Mouse (Mus musculus) lung, postnatal 14 days (tissue): ENCODE measurements around the gene Strn4.

Experiments used
- DNase-seq: peaks from one replicate; pipeline ENCODE4 v3.0.0; 2021

Gene Strn4

GRCm38 (mm10) chr7:16843441-16844171 is 27.9 kb downstream of the Strn4 start:
- DNase-seq: peak; percentile 41

GRCm38 (mm10) chr7:16844696-16845071 is 29.0 kb downstream of the Strn4 start:
- DNase-seq: no peak

- peak; percentile 59 for DNase-seq
These were observed 29.6 kb downstream of the Strn4 start for GRCm38 (mm10) chr7:16845072-16845819.

DNA sequence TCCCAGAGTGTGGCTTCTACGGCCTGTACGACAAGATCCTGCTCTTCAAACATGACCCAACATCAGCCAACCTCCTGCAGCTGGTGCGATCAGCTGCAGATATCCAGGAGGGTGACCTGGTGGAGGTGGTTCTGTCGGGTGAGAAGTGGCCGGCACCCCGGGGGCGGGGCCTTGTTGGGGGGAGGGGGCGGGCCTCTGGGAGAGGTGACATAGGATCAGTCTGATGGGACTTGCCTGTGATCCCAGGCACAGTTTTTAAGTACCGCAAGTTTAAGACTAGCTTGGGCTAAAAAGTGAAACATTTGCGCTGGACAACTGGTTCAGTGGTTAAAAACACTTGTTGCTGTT is 30.1 kb downstream of the Strn4 start:
- no peak for DNase-seq

DNA sequence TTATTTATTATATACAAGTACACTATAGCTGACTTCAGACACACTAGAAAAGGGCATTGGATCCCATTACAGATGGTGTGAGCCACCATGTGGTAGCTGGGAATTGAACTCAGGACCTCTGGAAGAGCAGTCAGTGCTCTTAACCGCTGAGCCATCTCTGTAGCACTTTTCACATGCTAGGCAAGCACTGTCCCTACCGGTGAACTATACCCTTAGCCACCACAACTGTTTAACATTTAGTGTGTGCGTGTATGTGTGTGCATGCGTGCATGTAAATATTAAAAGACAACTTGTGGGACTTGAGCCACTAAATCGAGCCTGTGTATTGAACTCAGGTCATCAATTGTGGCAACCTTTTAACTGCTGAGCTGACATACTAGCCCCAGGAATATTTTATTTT is 31.1 kb downstream of the Strn4 start:
- no peak for DNase-seq

GRCm38 (mm10) chr7:16847507-16847906 is 31.8 kb downstream of the Strn4 start:
- DNase-seq: no peak

GRCm38 (mm10) chr7:16848579-16848978 is 32.9 kb downstream of the Strn4 start:
- peak; percentile 65 for DNase-seq

DNA sequence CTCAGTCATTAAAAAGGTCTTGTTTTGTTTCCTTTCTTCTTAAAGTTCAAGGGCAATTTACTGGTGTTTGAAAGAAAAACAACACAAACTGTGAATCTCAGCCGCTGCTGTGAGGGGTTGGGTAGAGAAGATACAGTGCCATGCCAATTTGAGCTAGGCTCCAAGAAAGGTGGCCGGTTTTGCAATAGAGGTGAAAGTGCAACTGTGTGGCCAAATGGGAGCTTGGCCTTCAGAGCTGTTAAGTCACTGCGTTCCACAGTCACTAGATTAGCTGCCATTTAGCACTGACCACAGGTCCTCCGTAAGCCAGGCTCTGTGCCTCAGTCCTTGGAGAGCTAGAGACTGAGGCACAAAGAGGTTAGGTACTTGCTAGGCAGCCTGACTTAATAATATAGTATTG is 35.9 kb downstream of the Strn4 start:
- DNase-seq: no peak

DNA sequence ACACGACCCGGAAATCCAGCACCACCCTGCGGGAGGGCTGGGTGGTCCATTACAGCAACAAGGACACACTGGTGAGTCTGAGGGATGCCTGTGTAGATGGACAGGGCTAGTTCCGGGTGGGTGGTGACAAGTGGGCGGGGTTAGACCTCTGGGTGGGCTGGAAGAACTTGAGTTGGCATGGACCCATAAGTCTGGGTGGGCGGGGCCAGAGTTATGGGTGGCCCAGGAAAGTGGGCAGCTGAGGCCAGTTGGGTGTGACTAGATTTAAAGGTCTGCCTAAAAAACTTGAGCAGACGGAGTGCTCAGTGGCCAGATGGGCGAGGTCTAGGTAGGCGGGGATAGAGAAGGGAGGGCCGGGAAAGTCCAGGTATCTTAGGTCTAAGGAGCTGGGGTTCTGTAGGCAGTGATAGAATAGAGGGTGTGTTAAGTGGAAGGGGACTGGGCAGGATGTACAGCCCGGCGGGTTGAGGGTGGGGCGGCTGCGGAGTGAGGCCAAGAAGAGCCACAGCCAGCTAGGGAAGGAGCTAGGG is 37.7 kb downstream of the Strn4 start:
- DNase-seq: peak; percentile 55

GRCm38 (mm10) chr7:16858336-16858735 is 42.6 kb downstream of the Strn4 start:
- DNase-seq: peak; percentile 59

DNA sequence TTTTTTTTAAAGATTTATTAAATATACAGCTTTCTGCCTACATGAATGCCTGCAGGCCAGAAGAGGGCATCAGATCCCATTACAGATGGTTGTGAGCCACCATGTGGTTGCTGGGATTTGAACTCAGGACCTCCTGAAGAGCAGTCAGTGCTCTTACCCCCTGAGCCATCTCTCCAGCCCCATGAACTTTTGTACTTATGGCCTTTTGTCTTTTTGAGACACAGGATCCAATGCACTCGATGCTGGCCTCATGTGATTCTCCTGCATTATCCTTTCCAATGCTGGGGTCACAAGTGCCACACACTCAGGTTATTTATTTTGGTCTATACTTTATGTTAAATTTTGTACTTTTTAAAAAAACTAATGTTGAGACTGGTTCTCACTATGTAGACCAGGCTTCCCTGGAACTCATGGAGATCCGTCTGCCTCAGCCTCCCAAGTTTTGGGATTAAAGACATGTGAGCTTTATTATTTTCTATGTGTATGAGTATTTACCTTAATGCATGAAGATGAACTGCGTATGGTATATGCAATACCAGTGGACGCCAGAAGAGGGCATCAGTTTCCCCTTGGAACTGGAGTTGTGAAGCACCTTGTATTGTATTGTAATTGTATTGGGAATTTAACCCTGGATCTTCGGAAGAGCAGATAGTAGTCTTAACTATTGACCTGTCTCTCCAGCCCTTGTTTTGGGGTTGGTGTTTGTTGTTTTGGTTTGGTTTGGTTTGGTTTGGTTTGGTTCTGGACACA is 44.4 kb downstream of the Strn4 start:
- peak; percentile 76 for DNase-seq

DNA sequence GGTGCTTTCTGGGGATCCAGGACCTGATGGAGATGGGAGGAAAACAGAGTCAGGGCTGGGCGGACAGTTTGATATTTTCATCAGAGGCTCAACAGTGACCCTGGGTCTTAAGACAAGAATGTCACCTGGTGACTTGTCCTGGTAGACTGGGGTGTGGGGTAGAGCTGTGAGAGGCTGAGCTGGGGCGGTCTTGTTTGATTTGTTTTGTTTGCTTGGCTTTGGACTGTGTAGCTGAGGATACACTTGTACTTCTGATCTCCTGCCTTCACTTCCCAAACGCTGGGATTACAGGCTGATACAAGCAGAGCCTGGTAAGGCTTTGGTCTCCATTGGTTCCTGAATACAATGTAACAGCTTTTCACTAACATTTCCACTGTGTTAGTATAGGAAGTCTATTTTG is 51.8 kb downstream of the Strn4 start:
- no peak for DNase-seq

GRCm38 (mm10) chr7:16869497-16869896 is 53.8 kb downstream of the Strn4 start:
- DNase-seq: no peak

DNA sequence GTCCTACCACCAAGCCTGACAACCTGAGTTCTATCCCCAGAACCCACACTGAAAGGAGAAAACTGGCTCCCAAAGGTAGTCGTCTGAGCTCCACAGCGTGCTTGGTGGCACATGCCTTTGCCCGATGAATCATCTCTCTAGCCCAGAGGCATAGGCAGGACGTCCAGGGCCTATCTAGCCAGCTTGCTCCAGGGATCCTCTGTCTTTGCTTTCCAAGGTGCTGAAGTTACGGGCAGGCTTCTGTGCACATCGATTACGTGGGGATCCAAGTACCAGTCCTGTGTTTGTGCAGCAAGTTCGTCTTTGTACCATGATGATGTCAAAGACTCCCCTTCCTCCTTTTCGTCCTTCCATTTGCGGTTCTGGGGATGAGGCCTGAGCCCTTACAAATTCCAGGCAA is 55.9 kb downstream of the Strn4 start:
- no peak for DNase-seq

GRCm38 (mm10) chr7:16872478-16872877 is 56.8 kb downstream of the Strn4 start:
- no peak for DNase-seq

DNA sequence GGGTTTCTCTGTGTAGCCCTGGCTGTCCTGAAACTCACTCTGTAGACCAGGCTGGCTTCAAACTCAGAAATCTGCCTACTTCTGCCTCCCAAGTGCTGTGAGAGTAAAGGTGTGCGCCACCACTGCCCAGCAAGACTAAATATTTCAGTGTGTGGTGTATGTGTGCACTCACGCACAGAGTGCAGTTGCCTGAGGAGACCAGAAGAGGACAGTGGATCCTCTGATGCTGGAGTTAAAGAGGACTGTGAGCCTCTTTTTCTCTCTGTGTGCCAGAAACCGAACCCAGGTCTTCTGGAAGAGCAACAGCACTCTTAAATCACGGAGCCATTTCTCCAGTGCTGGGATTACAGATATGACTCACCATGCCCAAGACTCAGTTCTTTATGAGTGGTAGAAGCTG is 57.7 kb downstream of the Strn4 start:
- DNase-seq: no peak

GRCm38 (mm10) chr7:16874190-16874589 is 58.5 kb downstream of the Strn4 start:
- DNase-seq: peak; percentile 83

DNA sequence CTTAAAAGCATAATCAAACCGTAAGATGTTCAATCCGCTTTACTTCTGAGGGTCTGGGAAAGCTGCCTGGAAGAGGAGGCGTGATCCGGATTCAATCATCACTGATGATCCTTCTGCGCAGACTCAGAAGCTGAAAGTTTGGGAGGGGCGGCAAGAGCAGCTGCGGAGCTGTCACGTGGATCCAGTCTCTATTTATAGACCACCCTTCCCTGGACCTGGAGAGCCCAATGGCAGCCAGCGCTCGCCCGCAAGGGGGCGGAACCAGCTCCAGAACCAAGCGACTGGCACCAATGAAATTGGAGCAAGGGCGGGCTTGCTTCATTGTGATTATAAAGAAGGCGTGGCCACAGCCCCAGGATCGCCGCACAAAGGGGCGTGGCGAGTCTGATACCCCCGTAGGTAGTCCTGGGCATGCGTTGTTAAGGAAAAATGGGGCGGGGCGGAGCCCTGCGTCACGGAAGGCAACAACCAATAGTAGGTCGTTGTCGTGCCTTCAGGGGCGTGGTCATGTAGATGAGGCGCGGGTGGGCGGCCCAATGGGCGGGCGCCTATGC is 59.1 kb downstream of the Strn4 start:
- DNase-seq: peak; percentile 99

DNA sequence AGATGAGACGGTGACA is 59.4 kb downstream of the Strn4 start, which contains the start of gene Dact3:
Gene Dact3 (plus strand): TSS at position 8 of the 16 bp plus-strand sequence.
- DNase-seq: no peak

- no peak for DNase-seq
These were observed 59.6 kb downstream of the Strn4 start for GRCm38 (mm10) chr7:16875326-16875725.

- no peak for DNase-seq
These were observed 60.3 kb downstream of the Strn4 start for GRCm38 (mm10) chr7:16876006-16876405.

- DNase-seq: peak; percentile 36
These were observed 60.9 kb downstream of the Strn4 start for GRCm38 (mm10) chr7:16876608-16877007.

GRCm38 (mm10) chr7:16877717-16878116 is 62.0 kb downstream of the Strn4 start:
- no peak for DNase-seq
